In the genomic region with DNA sequence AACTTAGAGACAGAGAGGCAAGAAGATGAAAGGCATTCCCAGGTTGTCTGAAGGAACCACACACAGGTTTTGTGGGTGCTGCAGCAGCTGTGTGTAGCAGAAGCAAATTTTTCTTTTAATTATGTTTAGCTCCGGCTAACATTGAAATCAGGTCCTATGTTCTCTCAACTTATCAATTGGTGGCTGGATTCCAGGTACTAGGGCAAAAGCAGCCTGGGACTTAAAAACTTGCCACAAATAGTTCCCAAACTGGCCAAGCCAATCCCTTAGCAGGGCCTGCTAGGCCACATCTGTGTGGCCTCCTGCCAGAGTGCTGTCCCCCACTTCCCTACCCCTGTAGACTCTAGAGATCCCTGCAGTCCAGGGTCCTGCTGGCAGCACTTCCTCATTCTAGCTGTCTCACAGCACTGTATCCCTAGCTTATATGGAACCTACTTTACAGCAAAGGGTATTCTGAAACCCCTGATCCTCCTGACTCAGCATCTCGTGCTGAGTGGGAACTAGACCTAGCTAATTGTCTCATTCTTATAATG, we compare ENCODE assay signal across 8 mouse cellular contexts. TPM values are rescaled to one million over a fixed set of nuclear protein-coding genes. Genes with fewer than 3 reads are reported as not detected.
DNase-seq lines count a peak whose midpoint lies in the region; ATAC-seq and TF ChIP-seq lines count a peak whose summit lies in the region.

No protein-coding gene starts in this region.

- no peaks in the 10 kb centered on the region for H3K9me3 ChIP-seq in hindbrain, embryonic 12.5 days (replicated peaks)
- no peaks in the 10 kb centered on the region for H3K9me3 ChIP-seq in midbrain, embryonic 13.5 days

- peak overlapping the region; percentile 38 for H3K9ac ChIP-seq in hindbrain, embryonic 12.5 days
- H3K9ac ChIP-seq in midbrain, embryonic 13.5 days (replicated peaks) = peak overlapping the region; percentile 55; the same call in 1 of the 2 replicates

- peak; percentile 93 for ATAC-seq in common myeloid progenitor, adult 5-6 weeks (replicated peaks; ENCODE audit: low read depth, poor library complexity, severe bottlenecking)
- no peak for ATAC-seq in hindbrain, embryonic 12.5 days (ENCODE audit: low FRiP score)
- no peak for ATAC-seq in midbrain, embryonic 13.5 days
- ATAC-seq in monocyte, adult 5-6 weeks (replicated peaks; ENCODE audit: insufficient number of reproducible peaks, low FRiP score, low TSS enrichment, poor library complexity, severe bottlenecking) = no peak
- ATAC-seq in frontal cortex, adult (ENCODE audit: low TSS enrichment) = no peak

- DNase-seq in kidney, adult 2 months = no peak
- DNase-seq in kidney, postnatal 25 days = no peak
- DNase-seq in layer of hippocampus, adult 9-10 months (ENCODE audit: low spot score) = no peak

- peak overlapping the region; percentile 33; the same call in 1 of the 2 replicates for H3K4me2 ChIP-seq in hindbrain, embryonic 12.5 days (replicated peaks)
- peak overlapping the region; percentile 35 for H3K4me2 ChIP-seq in midbrain, embryonic 13.5 days (replicated peaks)

- H3K4me1 ChIP-seq in kidney, adult 2 months (ENCODE audit: control insufficient read depth, insufficient read depth, low read length) = peaks cover 4% of the 10 kb centered on the region
- H3K4me1 ChIP-seq in hindbrain, embryonic 12.5 days = peaks cover 69% of the 10 kb centered on the region
- peaks cover 58% of the 10 kb centered on the region for H3K4me1 ChIP-seq in midbrain, embryonic 13.5 days (replicated peaks)

- 79% methylated on average over 2 of the region's 2 CpGs for whole genome bisulfite sequencing in kidney, adult 2 months
- 53% methylated on average over 2 of the region's 2 CpGs for WGBS in hindbrain, embryonic 12.5 days
- 67% methylated on average over 2 of the region's 2 CpGs for WGBS in midbrain, embryonic 13.5 days

- H3K27ac ChIP-seq in kidney, adult 2 months (ENCODE audit: insufficient read depth, low read depth, low read length) = peak overlapping the region; percentile 89
- peak overlapping the region; percentile 91 for H3K27ac ChIP-seq in hindbrain, embryonic 12.5 days
- peak overlapping the region; percentile 83 for H3K27ac ChIP-seq in midbrain, embryonic 13.5 days

- H3K4me3 ChIP-seq in kidney, adult 2 months (ENCODE audit: insufficient read depth, low read depth, low read length) = no peak overlapping the region
- H3K4me3 ChIP-seq in hindbrain, embryonic 12.5 days = no peak overlapping the region
- no peak overlapping the region for H3K4me3 ChIP-seq in midbrain, embryonic 13.5 days (replicated peaks)

- no peak for TF ChIP-seq CTCF in kidney, adult 2 months (conservative IDR thresholded peaks at IDR 0.05; ENCODE audit: insufficient read depth, insufficient read length, low read depth, low read length)

- TF ChIP-seq POLR2A in kidney, adult 2 months (IDR thresholded peaks at IDR 0.05; ENCODE audit: low read depth, low read length) = no peak

- no peaks in the 10 kb centered on the region for H3K36me3 ChIP-seq in kidney, adult 2 months (ENCODE audit: control insufficient read depth, insufficient read depth, low read length)
- peaks cover 3% of the 10 kb centered on the region; the same call in 1 of the 2 replicates for H3K36me3 ChIP-seq in hindbrain, embryonic 12.5 days
- no peaks in the 10 kb centered on the region for H3K36me3 ChIP-seq in midbrain, embryonic 13.5 days

- no peaks in the 10 kb centered on the region for H3K27me3 ChIP-seq in kidney, adult 2 months (replicated peaks; ENCODE audit: control insufficient read depth, insufficient read depth, low read length)
- no peaks in the 10 kb centered on the region for H3K27me3 ChIP-seq in hindbrain, embryonic 12.5 days
- no peaks in the 10 kb centered on the region for H3K27me3 ChIP-seq in midbrain, embryonic 13.5 days

RNA-seq across cellular contexts. Expression of a gene that starts 23.2 kb away (rescaled TPM):
- 10.0 and 10.2 TPM in 2 replicates for polyA plus RNA-seq in kidney, adult 2 months (2012; rRNA removed)
- 0.41 TPM in 1 of 2 replicates, not detected in the other for total RNA-seq in common myeloid progenitor, adult 5-6 weeks (2017)
- 17.3 and 17.7 TPM in 2 replicates for polyA plus RNA-seq in hindbrain, embryonic 12.5 days (2016; fragmentation: Nextera tagmentation; extraction: Ambion mirVana)
- 8.4 and 10.1 TPM in 2 replicates for polyA plus RNA-seq in midbrain, embryonic 13.5 days (2015; fragmentation: Nextera tagmentation; extraction: Ambion mirVana)
- not detected in 3 replicates for total RNA-seq in monocyte, adult 5-6 weeks (2017)
